Comparison of ENCODE assay signal across 9 mouse cellular contexts in the genomic region with DNA sequence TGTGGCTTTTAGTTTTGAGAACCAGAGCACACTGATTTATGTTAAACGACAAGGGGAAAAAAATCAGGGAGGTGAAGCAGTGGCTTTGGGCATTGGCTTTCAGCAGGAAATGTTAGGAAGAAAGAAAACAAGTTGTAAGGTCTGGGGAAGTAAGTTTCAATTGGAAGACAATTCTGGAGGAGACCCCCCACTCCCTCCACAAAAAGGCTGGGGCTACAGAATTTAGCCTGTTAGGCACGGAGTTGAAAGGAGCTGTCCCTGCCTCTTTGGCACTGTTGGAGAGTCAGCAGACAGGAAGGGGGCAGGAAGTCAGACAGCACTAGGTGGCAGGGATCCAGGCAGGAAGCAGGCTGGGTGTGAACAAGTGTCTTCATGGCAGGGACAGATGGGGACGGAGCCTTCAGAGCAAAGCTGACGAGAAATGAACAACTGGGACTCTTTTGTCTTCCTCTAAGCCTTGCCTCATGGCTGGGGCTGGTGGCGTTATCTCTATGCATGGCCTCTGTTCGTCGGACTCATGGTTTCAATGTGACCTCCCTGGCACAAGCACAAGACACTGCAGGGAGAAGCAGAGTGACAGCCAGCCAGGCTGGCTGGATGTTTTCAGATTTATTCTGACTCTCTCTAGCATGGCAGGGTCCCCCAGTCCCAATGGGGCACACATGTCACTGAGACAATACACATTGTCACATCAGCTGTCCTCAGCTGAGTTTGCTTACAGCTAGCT.
A peak's percentile ranks its signal among the peaks of the same experiment; 100 is the strongest.
DNase-seq lines count a peak whose midpoint lies in the region; ATAC-seq and TF ChIP-seq lines count a peak whose summit lies in the region.
"Had no signal": no experiment of that assay in that cellular context is flagged by ENCODE, and none has a peak within 500 bp of the region (broad histone marks: within the 10 kb centered on the region; RNA-seq: fewer than 3 reads in every experiment).

No protein-coding gene starts in this region.

- H3K4me2 ChIP-seq in forebrain, embryonic 11.5 days (ENCODE audit: low read depth, low read length, severe bottlenecking), result no peak overlapping the region
- peak overlapping the region; percentile 12 for H3K4me2 ChIP-seq in heart, embryonic 12.5 days
- peak overlapping the region; percentile 12; the same call in 1 of the 2 replicates for H3K4me2 ChIP-seq in kidney, embryonic 16.5 days (replicated peaks; ENCODE audit: low read depth, low read length)
- no peak overlapping the region for H3K4me2 ChIP-seq in limb, embryonic 12.5 days
- H3K4me2 ChIP-seq in midbrain, embryonic 12.5 days (replicated peaks), result peak overlapping the region; percentile 32
- H3K4me2 ChIP-seq in stomach, postnatal 0 days (replicated peaks; ENCODE audit: low read depth), result no peak overlapping the region

- H3K36me3 ChIP-seq in forebrain, embryonic 11.5 days (ENCODE audit: control insufficient read depth, insufficient read depth, low read length), result no peaks in the 10 kb centered on the region
- no peaks in the 10 kb centered on the region for H3K36me3 ChIP-seq in heart, embryonic 12.5 days
- H3K36me3 ChIP-seq in kidney, embryonic 16.5 days (ENCODE audit: insufficient read depth, low read length), result no peaks in the 10 kb centered on the region
- no peaks in the 10 kb centered on the region for H3K36me3 ChIP-seq in limb, embryonic 12.5 days
- no peaks in the 10 kb centered on the region for H3K36me3 ChIP-seq in midbrain, embryonic 12.5 days
- no peaks in the 10 kb centered on the region for H3K36me3 ChIP-seq in stomach, postnatal 0 days (ENCODE audit: control insufficient read depth, insufficient read depth, low read length)

- peak overlapping the region; percentile 60 for H3K27ac ChIP-seq in forebrain, embryonic 11.5 days (ENCODE audit: low read depth, low read length)
- peak overlapping the region; percentile 72 for H3K27ac ChIP-seq in heart, embryonic 12.5 days (ENCODE audit: poor library complexity, severe bottlenecking)
- no peak overlapping the region for H3K27ac ChIP-seq in kidney, embryonic 16.5 days (ENCODE audit: low read length)
- H3K27ac ChIP-seq in limb, embryonic 12.5 days, result peak overlapping the region; percentile 41; the same call in 1 of the 2 replicates
- H3K27ac ChIP-seq in midbrain, embryonic 12.5 days (replicated peaks), result peak overlapping the region; percentile 63
- no peak overlapping the region for H3K27ac ChIP-seq in stomach, postnatal 0 days (replicated peaks)

- 18% methylated on average over 7 of the region's 7 CpGs for WGBS in forebrain, embryonic 11.5 days
- 8% methylated on average over 7 of the region's 7 CpGs for WGBS in heart, embryonic 12.5 days
- WGBS in kidney, embryonic 16.5 days, result 17% methylated on average over 7 of the region's 7 CpGs
- WGBS in limb, embryonic 12.5 days, result 33% methylated on average over 7 of the region's 7 CpGs
- 9% methylated on average over 7 of the region's 7 CpGs for WGBS in midbrain, embryonic 12.5 days
- 13% methylated on average over 7 of the region's 7 CpGs for WGBS in stomach, postnatal 0 days

- ATAC-seq in forebrain, embryonic 11.5 days (replicated peaks; ENCODE audit: low FRiP score), result 0 out of 2 replicates have a peak, but pooled peaks have one; percentile 36
- ATAC-seq in heart, embryonic 12.5 days (ENCODE audit: insufficient number of reproducible peaks, low FRiP score), result peak; percentile 85
- ATAC-seq in kidney, embryonic 16.5 days (ENCODE audit: low FRiP score, low TSS enrichment), result peak; percentile 79
- no peak for ATAC-seq in limb, embryonic 12.5 days (ENCODE audit: insufficient number of reproducible peaks, insufficient read depth, low FRiP score, low TSS enrichment, low read depth)
- peak; percentile 70 for ATAC-seq in midbrain, embryonic 12.5 days (ENCODE audit: low FRiP score, low read depth)
- ATAC-seq in stomach, postnatal 0 days (ENCODE audit: low FRiP score, low TSS enrichment), result no peak

- no peak overlapping the region for H3K4me3 ChIP-seq in forebrain, embryonic 11.5 days (ENCODE audit: low read depth, low read length)
- H3K4me3 ChIP-seq in heart, embryonic 12.5 days, result no peak overlapping the region
- H3K4me3 ChIP-seq in kidney, embryonic 16.5 days (ENCODE audit: low read length), result no peak overlapping the region
- no peak overlapping the region for H3K4me3 ChIP-seq in limb, embryonic 12.5 days (replicated peaks)
- H3K4me3 ChIP-seq in midbrain, embryonic 12.5 days, result no peak overlapping the region
- H3K4me3 ChIP-seq in stomach, postnatal 0 days (ENCODE audit: low read depth, low read length), result no peak overlapping the region

- no peak for TF ChIP-seq CTCF in stomach, postnatal 0 days (IDR thresholded peaks at IDR 0.05; ENCODE audit: low read depth)

- H3K9ac ChIP-seq in forebrain, embryonic 11.5 days (ENCODE audit: low read length), result no peak overlapping the region
- no peak overlapping the region for H3K9ac ChIP-seq in heart, embryonic 12.5 days
- H3K9ac ChIP-seq in kidney, embryonic 16.5 days (replicated peaks; ENCODE audit: low read length), result no peak overlapping the region; the same call in 1 of the 2 replicates
- H3K9ac ChIP-seq in limb, embryonic 12.5 days (replicated peaks), result no peak overlapping the region
- no peak overlapping the region for H3K9ac ChIP-seq in midbrain, embryonic 12.5 days (replicated peaks)
- no peak overlapping the region for H3K9ac ChIP-seq in stomach, postnatal 0 days (ENCODE audit: low read length)

- no peak for TF ChIP-seq EP300 in stomach, postnatal 0 days (optimal IDR thresholded peaks at IDR 0.05)

- peaks cover 8% of the 10 kb centered on the region for H3K4me1 ChIP-seq in forebrain, embryonic 11.5 days (replicated peaks; ENCODE audit: control insufficient read depth, insufficient read depth, low read length)
- H3K4me1 ChIP-seq in heart, embryonic 12.5 days (replicated peaks), result peaks cover 35% of the 10 kb centered on the region
- peaks cover 15% of the 10 kb centered on the region for H3K4me1 ChIP-seq in kidney, embryonic 16.5 days (ENCODE audit: insufficient read depth, low read length)
- peaks cover 24% of the 10 kb centered on the region for H3K4me1 ChIP-seq in limb, embryonic 12.5 days (replicated peaks)
- H3K4me1 ChIP-seq in midbrain, embryonic 12.5 days, result peaks cover 23% of the 10 kb centered on the region
- no peaks in the 10 kb centered on the region for H3K4me1 ChIP-seq in stomach, postnatal 0 days (replicated peaks; ENCODE audit: control insufficient read depth, insufficient read depth)

- peak; percentile 11 to 34 for DNase-seq in spleen, adult 18-20 months
- DNase-seq in spleen, adult 12 weeks (ENCODE audit: low spot score), result no peak
- peak; percentile 56 for DNase-seq in forebrain, embryonic 11.5 days (ENCODE audit: low spot score)
- DNase-seq in stomach, postnatal 0 days (ENCODE audit: low spot score), result peak; percentile 33

- H3K9me3 ChIP-seq in forebrain, embryonic 11.5 days (ENCODE audit: control insufficient read depth, low read length), result no peaks in the 10 kb centered on the region
- no peaks in the 10 kb centered on the region for H3K9me3 ChIP-seq in heart, embryonic 12.5 days (replicated peaks)
- no peaks in the 10 kb centered on the region for H3K9me3 ChIP-seq in kidney, embryonic 16.5 days (ENCODE audit: low read length)
- H3K9me3 ChIP-seq in limb, embryonic 12.5 days, result no peaks in the 10 kb centered on the region
- no peaks in the 10 kb centered on the region for H3K9me3 ChIP-seq in midbrain, embryonic 12.5 days
- H3K9me3 ChIP-seq in stomach, postnatal 0 days (ENCODE audit: control insufficient read depth, low read length), result no peaks in the 10 kb centered on the region

- no peaks in the 10 kb centered on the region for H3K27me3 ChIP-seq in forebrain, embryonic 11.5 days (ENCODE audit: control insufficient read depth, insufficient read depth, low read length)
- H3K27me3 ChIP-seq in heart, embryonic 12.5 days (replicated peaks), result no peaks in the 10 kb centered on the region
- no peaks in the 10 kb centered on the region for H3K27me3 ChIP-seq in kidney, embryonic 16.5 days (ENCODE audit: insufficient read depth, low read length)
- H3K27me3 ChIP-seq in limb, embryonic 12.5 days, result no peaks in the 10 kb centered on the region
- no peaks in the 10 kb centered on the region for H3K27me3 ChIP-seq in midbrain, embryonic 12.5 days
- H3K27me3 ChIP-seq in stomach, postnatal 0 days (ENCODE audit: control insufficient read depth, insufficient read depth, low read length), result no peaks in the 10 kb centered on the region
- H3K27me3 ChIP-seq: CH12.LX had no signal

Comparison
In these comparisons a context has a peak if more than half of its experiments do, and no peak if none do; other contexts are left out.
1. ATAC-seq: peak in forebrain, embryonic 11.5 days (single experiment), heart, embryonic 12.5 days (single experiment), kidney, embryonic 16.5 days (single experiment) and midbrain, embryonic 12.5 days (single experiment); none in limb, embryonic 12.5 days (single experiment) and stomach, postnatal 0 days (single experiment).
2. H3K27ac ChIP-seq: peak in forebrain, embryonic 11.5 days (single experiment), heart, embryonic 12.5 days (single experiment), limb, embryonic 12.5 days (single experiment) and midbrain, embryonic 12.5 days (single experiment); none in kidney, embryonic 16.5 days (single experiment) and stomach, postnatal 0 days (single experiment).
3. H3K4me2 ChIP-seq: peak in heart, embryonic 12.5 days (single experiment), kidney, embryonic 16.5 days (single experiment) and midbrain, embryonic 12.5 days (single experiment); none in forebrain, embryonic 11.5 days (single experiment), limb, embryonic 12.5 days (single experiment) and stomach, postnatal 0 days (single experiment).